Comparison of ENCODE assay signal across 11 mouse cellular contexts in genomic region chr5:41971201-41971600, GRCm38 (mm10).
DNase-seq lines count a peak whose midpoint lies in the region; TF ChIP-seq lines count a peak whose summit lies in the region.
"Had no signal": no experiment of that assay in that cellular context is flagged by ENCODE, and none has a peak within 500 bp of the region (broad histone marks: within the 10 kb centered on the region; RNA-seq: fewer than 3 reads in every experiment).

No protein-coding gene starts in this region.

- no peak overlapping the region for H3K27ac ChIP-seq in layer of hippocampus, adult 2 months
- H3K27ac ChIP-seq: embryonic facial prominence, embryonic 15.5 days; hindbrain, embryonic 10.5 days; limb, embryonic 10.5 days had no signal

- no peak overlapping the region for H3K4me3 ChIP-seq in layer of hippocampus, adult 2 months
- H3K4me3 ChIP-seq: embryonic facial prominence, embryonic 15.5 days; hindbrain, embryonic 10.5 days; limb, embryonic 10.5 days had no signal

- TF ChIP-seq CTCF in layer of hippocampus, adult 2 months (conservative IDR thresholded peaks at IDR 0.05), result peak; percentile 73

- DNase-seq in embryo, embryonic 11 days, result peak; percentile 11
- no peak for DNase-seq in embryo, embryonic 9.5 days (ENCODE audit: extremely low spot score)
- DNase-seq in layer of hippocampus, adult 2 months (ENCODE audit: low spot score in 2 of 2), result peak in 1 of 2 experiments; percentile 12
- DNase-seq in layer of hippocampus, postnatal 10 days (ENCODE audit: low spot score in 2 of 2), result no peak
- DNase-seq in 416B (ENCODE audit: low read depth), result peak; percentile 16
- peak; percentile 13 for DNase-seq in cerebellum, adult 9-11 months
- DNase-seq in right cerebral cortex, adult 18-20 months, result no peak
- no peak for DNase-seq in spleen, adult 12 weeks (ENCODE audit: low spot score)

Comparison
In these comparisons a context has a peak if more than half of its experiments do, and no peak if none do; other contexts are left out.
1. DNase-seq: peak in embryo, embryonic 11 days (single experiment), 416B (single experiment) and cerebellum, adult 9-11 months (single experiment); none in embryo, embryonic 9.5 days (single experiment), layer of hippocampus, postnatal 10 days (0 of 2), right cerebral cortex, adult 18-20 months (single experiment) and spleen, adult 12 weeks (single experiment).